Mouse (Mus musculus): ENCODE measurements around the gene Dclre1c. TPM values are rescaled to one million over a fixed set of nuclear protein-coding genes. Genes with fewer than 3 reads are reported as not detected.

Dclre1c gene
- 4.9 and 6.0 TPM in 2 replicates for total RNA-seq (2012; rRNA removed)
- 7.0 and 8.7 TPM in 2 replicates for total RNA-seq (2014; rRNA removed)
- 7.3 and 9.6 TPM in 2 replicates for polyA plus RNA-seq (2012; ENCODE audit: insufficient read length, low read depth)

GRCm38 (mm10) chr2:3423841-3424578, at the start of gene Dclre1c:
Dclre1c (plus strand) TSS chr2:3424131.
- H3K27me3 ChIP-seq (replicated peaks): no peaks in the 10 kb centered on the region
- in situ Hi-C loops (cut with MboI; ENCODE audit: low pct_ligation_motif_present, low pct_unique_long_range_greater_than_20kb, low sequenced_read_pairs): no loop called here

More at GRCm38 (mm10) chr2:3423841-3424578, at the start of gene Dclre1c:
- Histone ChIP-seq H3K36me3 (replicated peaks in 1 of 2; ENCODE audit: control insufficient read depth in 1 of 2, insufficient read depth in 1 of 2, low read length in 1 of 2) (peaks cover 9 to 20% of the 10 kb centered on the region in 2 experiments), H3K4me3 (replicated peaks in 1 of 3; ENCODE audit: low read depth in 2 of 3, low read length in 2 of 3, poor library complexity in 1 of 3) (peak within 1 kb of the TSS; percentile 71 to 96 (median 95)), H3K4me2 (ENCODE audit: insufficient read depth, low read depth, poor library complexity, severe bottlenecking) (peak within 1 kb of the TSS; percentile 65), H3K9ac (ENCODE audit: insufficient read depth, low read depth) (peak within 1 kb of the TSS; percentile 34), H3K4me1 (ENCODE audit: control insufficient read depth in 1 of 2, insufficient read depth in 2 of 2) (peaks cover 5 to 29% of the 10 kb centered on the region in 2 experiments; a peak in 3 of 4 replicates), H3K79me2 (replicated peaks; ENCODE audit: control insufficient read depth, extremely low read depth, insufficient read depth, poor library complexity, severe bottlenecking) (0 out of 2 replicates have a peak, but pooled peaks cover 2% of the 10 kb centered on the region), H3K9me3 (replicated peaks; ENCODE audit: low read length) (no peaks in the 10 kb centered on the region), H3K27ac (ENCODE audit: insufficient read depth, low read depth) (no peak within 1 kb of the TSS)
- TF ChIP-seq TBP (conservative IDR thresholded peaks at IDR 0.05; ENCODE audit: low read depth, low read length) (peak; percentile 90), HCFC1 (IDR thresholded peaks at IDR 0.05; ENCODE audit: low read depth, low read length) (peak; percentile 64), ZMIZ1 (IDR thresholded peaks at IDR 0.05; ENCODE audit: low read depth, low read length) (0 out of 2 replicates have a peak, but pooled peaks have one; percentile 58), NELFE (IDR thresholded peaks at IDR 0.05; ENCODE audit: low read depth, low read length) (peak; percentile 88), ZKSCAN1 (IDR thresholded peaks at IDR 0.05; ENCODE audit: borderline replicate concordance, low read depth, low read length) (no peak), CHD1 (IDR thresholded peaks at IDR 0.05; ENCODE audit: low read depth, low read length) (no peak), CTCF (conservative IDR thresholded peaks at IDR 0.05 in 1 of 2, IDR thresholded peaks at IDR 0.05 in 1 of 2; ENCODE audit: low read depth in 2 of 2, low read length in 2 of 2) (no peak), ZC3H11A (IDR thresholded peaks at IDR 0.05; ENCODE audit: low read depth, low read length) (no peak), RCOR1 (conservative IDR thresholded peaks at IDR 0.05; ENCODE audit: low read depth, low read length) (peak; percentile 86), JUND (conservative IDR thresholded peaks at IDR 0.05; ENCODE audit: low read depth, low read length) (no peak), EP300 (IDR thresholded peaks at IDR 0.05; ENCODE audit: low read length) (peak; percentile 84), JUN (IDR thresholded peaks at IDR 0.05; ENCODE audit: insufficient read depth, low read depth, low read length) (no peak), USF1 (IDR thresholded peaks at IDR 0.05; ENCODE audit: low read depth, low read length) (no peak), POLR2AphosphoS2 (IDR thresholded peaks at IDR 0.05; ENCODE audit: low read depth, low read length) (0 out of 2 replicates have a peak, but pooled peaks have one; percentile 47), ELF1 (IDR thresholded peaks at IDR 0.05; ENCODE audit: low read depth, low read length) (peak; percentile 99), ZNF384 (IDR thresholded peaks at IDR 0.05; ENCODE audit: low read depth, low read length) (no peak), USF2 (conservative IDR thresholded peaks at IDR 0.05; ENCODE audit: low read depth, low read length) (no peak), MEF2A (IDR thresholded peaks at IDR 0.05; ENCODE audit: borderline replicate concordance, low read depth, low read length) (peak; percentile 76; the same call in 1 of the 2 replicates), SIN3A (IDR thresholded peaks at IDR 0.05; ENCODE audit: low read length) (peak; percentile 100), MAFK (IDR thresholded peaks at IDR 0.05; ENCODE audit: insufficient replicate concordance, low read length) (0 out of 2 replicates have a peak, but pooled peaks have one; percentile 53), CHD2 (IDR thresholded peaks at IDR 0.05; ENCODE audit: low read length) (peak; percentile 86), ETS1 (conservative IDR thresholded peaks at IDR 0.05; ENCODE audit: low read depth, low read length) (peak; percentile 100), GABPA (IDR thresholded peaks at IDR 0.05; ENCODE audit: insufficient replicate concordance, low read depth, low read length) (no peak), NRF1 (IDR thresholded peaks at IDR 0.05; ENCODE audit: low read depth, low read length) (peak; percentile 66), UBTF (IDR thresholded peaks at IDR 0.05; ENCODE audit: low read depth, low read length) (no peak), POLR2A (IDR thresholded peaks at IDR 0.05; ENCODE audit: low read depth, low read length) (peak; percentile 77), MAZ (IDR thresholded peaks at IDR 0.05; ENCODE audit: low read depth, low read length) (0 out of 2 replicates have a peak, but pooled peaks have one; percentile 66), MYC (IDR thresholded peaks at IDR 0.05; ENCODE audit: low read depth, low read length) (0 out of 2 replicates have a peak, but pooled peaks have one; percentile 59), BHLHE40 (IDR thresholded peaks at IDR 0.05; ENCODE audit: low read depth, low read length) (peak; percentile 100), RAD21 (IDR thresholded peaks at IDR 0.05; ENCODE audit: low read depth, low read length) (no peak), KAT2A (IDR thresholded peaks at IDR 0.05; ENCODE audit: insufficient replicate concordance, low read length) (0 out of 2 replicates have a peak, but pooled peaks have one; percentile 23), SMC3 (IDR thresholded peaks at IDR 0.05; ENCODE audit: low read depth, low read length) (no peak), TCF12 (IDR thresholded peaks at IDR 0.05; ENCODE audit: low read depth, low read length) (peak; percentile 96), IRF4 (IDR thresholded peaks at IDR 0.05; ENCODE audit: low read depth, low read length) (peak; percentile 81), PAX5 (IDR thresholded peaks at IDR 0.05; ENCODE audit: low read length) (no peak), MXI1 (IDR thresholded peaks at IDR 0.05; ENCODE audit: low read depth, low read length) (peak; percentile 95), MAX (IDR thresholded peaks at IDR 0.05; ENCODE audit: low read length) (peak; percentile 81), E2F4 (IDR thresholded peaks at IDR 0.05; ENCODE audit: insufficient replicate concordance, low read depth, low read length) (peak; percentile 79; the same call in 1 of the 2 replicates)
- dilution Hi-C loops (cut with MboI; ENCODE audit: extremely low pct_ligation_motif_present, extremely low pct_unique_long_range_greater_than_20kb, low sequenced_read_pairs): no loop called here
- peak; percentile 98 for DNase-seq (ENCODE audit: extremely low read depth)

Measured in CH12.LX (cell line).